Mouse (Mus musculus) brown adipose tissue, adult 24 weeks (tissue): ENCODE results near the gene Siah3. TPM values are rescaled to one million over a fixed set of nuclear protein-coding genes. Genes with fewer than 3 reads are reported as not detected.
"Not testable (repeated sequence)": the region's sequence is repeated elsewhere in the genome, so short reads cannot be mapped to it uniquely, and the experiment has no call there.

Experiments
- H3K27ac ChIP-seq: fragments of 200-500 bp; replicated peaks from 2 replicates; pipeline ENCODE4 v1.5.1; 2012; ENCODE audit warnings: low read depth, mild to moderate bottlenecking, low read length
- H3K4me1 ChIP-seq: fragments of 200-500 bp; 2 replicates; pipeline ENCODE4 v1.6.1; 2012; ENCODE audit warnings: low read length, mixed read lengths; ENCODE audit not compliant: control insufficient read depth, insufficient read depth, insufficient read length
- H3K4me3 ChIP-seq: fragments of 200-500 bp; 2 replicates; pipeline ENCODE4 v1.5.1; 2012; ENCODE audit warnings: low read depth, mild to moderate bottlenecking, low read length, moderate library complexity; ENCODE audit not compliant: insufficient read depth
- polyA plus RNA-seq: library from polyadenylated mRNA; stranded (reverse); fragments of >200 nt; gene quantifications from 2 replicates; pipeline ENCODE4 v1.2.4, GENCODE M21; 2012; ENCODE audit not compliant: missing spikeins, insufficient read depth, insufficient read length

Siah3 gene
- not detected in 2 replicates for polyA plus RNA-seq

DNA sequence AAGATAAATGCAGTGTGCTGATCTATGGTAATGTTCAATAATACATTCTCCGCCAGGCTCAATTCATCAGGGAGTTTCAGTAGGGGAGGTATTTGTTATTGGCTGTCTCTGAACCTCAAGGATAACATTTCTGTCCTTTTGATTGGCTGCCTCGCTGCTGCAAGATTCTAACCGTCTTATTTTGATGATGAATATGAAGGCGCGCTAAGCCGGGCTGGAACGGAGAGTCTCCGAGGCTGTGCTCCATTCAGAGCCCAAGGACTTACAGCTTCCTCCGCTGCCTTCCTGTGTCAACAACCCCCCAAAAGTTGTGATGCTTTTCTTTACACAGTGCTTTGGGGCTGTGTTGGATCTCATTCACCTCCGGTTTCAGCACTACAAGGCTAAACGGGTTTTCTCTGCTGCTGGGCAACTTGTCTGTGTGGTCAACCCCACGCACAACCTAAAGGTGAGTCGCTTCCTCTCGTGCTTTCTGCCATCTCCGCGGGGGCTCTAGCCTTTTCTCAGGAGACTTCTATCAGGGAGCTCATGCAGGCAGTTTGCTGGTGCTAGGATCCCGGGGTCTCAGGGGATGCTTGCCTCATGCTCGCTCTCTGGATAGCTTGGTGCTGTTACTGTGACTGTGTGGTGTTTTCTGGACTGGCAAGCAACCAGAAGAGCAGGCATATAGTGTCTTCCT, at the start of gene Siah3:
TSS of gene Siah3 (plus strand) at position 240 of the 679 bp plus-strand sequence.
- peak within 1 kb of the TSS; percentile 31 for H3K4me3 ChIP-seq
- H3K4me1 ChIP-seq: no peaks in the 10 kb centered on the region
- H3K27ac ChIP-seq: no peak within 1 kb of the TSS

DNA sequence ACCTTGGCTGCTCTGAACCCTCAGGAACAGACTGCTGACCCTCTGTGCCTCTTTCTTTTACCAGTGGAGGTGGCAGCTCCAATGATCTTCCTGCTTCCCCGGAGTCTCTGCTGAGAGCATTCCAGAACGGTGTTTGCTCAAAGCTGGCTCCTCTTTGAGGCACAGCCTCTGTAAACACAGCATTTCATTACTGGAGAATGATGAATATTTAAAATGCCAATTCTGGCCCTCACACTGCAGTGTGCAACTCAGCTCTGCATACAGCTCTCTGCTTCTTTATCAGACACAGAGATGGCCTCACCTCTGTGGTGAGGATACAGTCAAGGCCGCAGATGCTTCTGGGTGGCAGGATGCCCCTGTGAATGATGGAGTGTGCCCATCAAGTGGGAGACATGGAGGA, 46.0 kb upstream of the Siah3 start:
- no peak overlapping the region for H3K27ac ChIP-seq
- no peaks in the 10 kb centered on the region for H3K4me1 ChIP-seq
- H3K4me3 ChIP-seq: no peak overlapping the region

DNA sequence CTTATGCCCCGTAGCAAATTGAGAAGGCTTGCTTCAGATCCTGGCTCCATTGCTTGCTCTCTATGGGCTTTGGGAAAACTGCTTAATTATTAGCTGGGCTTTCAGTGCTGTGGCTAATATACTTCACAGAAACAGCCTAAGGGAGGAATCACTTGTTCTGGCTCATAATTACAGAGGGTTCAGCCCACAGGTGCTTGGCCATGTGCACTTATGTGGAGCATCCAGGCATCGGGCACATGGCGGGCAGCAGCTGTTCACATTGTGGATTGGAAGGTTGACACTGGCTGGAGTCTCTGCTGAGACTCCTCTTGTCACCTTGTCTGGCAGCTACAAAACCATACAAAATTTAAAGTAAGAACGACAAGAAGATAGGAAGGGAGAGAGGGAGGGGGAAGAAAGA, 45.4 kb upstream of the Siah3 start:
- H3K4me1 ChIP-seq: no peaks in the 10 kb centered on the region
- H3K4me3 ChIP-seq: no peak overlapping the region
- no peak overlapping the region for H3K27ac ChIP-seq

DNA sequence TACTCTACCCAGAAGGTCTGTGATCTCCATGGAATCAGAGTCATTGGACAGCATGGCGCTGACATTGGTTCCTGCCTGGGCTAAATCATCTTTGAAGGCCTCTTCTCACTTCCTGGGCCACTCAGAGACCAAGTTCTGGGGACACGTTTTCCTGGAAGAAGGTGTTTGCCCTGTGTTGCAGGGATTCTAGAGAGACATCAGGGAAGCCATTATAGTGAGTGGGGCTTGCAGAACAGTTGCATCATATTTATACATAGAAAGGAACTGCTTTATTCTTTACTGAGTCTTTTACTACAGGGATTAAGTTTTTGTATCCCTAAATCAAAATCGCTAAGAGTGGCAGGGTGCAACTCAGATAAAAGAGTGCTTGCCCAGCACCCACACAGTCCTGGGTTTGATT, 37.1 kb upstream of the Siah3 start:
- H3K4me3 ChIP-seq: no peak overlapping the region
- H3K27ac ChIP-seq: no peak overlapping the region

DNA sequence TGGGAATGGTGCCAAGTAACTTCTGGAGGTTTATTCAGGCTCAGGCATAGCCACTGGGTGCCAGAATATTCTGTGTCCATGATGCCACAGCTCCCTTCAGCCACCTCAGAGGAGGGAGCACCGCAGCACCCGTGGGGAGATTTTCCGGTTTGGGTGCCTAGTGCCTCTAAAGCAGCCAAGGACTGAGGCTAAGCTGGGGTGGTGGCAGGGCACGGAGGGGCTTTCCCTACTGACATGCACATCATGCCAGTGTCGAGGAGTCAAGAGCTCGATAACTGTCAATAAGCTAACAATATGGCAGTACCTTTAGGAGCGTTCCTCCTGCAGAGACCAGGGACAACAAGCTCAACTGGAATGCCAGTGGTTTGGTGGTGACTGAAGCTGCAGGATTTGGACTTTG, 35.9 kb upstream of the Siah3 start:
- no peaks in the 10 kb centered on the region for H3K4me1 ChIP-seq
- no peak overlapping the region for H3K27ac ChIP-seq

More for the DNA sequence above, 37.1 kb upstream of the Siah3 start:
- H3K4me1 ChIP-seq: no peaks in the 10 kb centered on the region

DNA sequence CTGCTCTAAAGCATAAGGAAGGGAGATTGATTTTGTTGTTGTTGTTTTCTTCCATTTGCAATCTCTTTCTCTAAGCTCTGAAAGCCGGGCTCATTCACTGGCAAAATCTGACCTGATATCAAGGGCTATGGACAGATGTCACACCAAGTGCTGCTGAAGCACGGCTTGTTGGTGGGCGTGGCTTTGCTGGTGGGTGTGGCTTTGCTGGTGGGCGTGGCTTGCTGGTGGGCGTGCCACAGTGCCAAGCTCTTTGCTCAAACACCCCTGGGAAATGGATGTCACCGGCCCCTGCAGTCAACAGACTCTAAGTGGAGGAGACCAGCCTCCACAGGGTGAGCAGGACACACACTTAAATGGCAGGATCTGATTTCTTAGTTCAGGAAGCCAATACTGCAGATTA, 35.0 kb upstream of the Siah3 start:
- H3K4me1 ChIP-seq: no peaks in the 10 kb centered on the region

More for the DNA sequence above, 35.9 kb upstream of the Siah3 start:
- H3K4me3 ChIP-seq: no peak overlapping the region

DNA sequence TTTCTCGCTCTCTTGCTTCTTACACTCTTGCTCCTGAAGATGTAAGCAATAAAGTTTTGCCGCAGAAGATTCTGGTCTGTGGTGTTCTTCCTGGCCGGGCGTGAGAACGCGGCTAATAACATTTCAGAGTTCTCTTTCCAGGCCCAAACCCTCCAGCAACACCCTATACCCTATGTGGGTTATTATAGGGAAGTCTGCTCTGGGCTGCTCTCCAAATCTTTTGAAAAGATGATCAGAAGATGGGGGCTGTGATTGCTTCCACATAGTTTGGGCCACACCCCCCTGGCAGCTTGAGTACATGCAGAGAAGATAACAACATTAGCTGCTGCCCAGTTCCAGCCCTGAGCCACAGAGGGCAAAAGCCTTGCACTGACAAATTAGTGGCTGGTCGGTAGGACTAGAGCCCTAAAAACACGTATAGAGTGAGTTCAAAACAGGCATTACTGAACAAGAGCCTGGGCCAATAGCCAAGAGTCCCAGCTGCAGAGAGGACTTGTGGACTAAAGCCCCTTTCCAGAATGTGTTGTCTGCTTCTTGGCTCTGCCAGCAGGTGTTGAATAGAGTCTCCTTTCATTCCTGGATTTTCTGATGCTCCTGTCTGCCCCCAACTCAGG, 24.5 kb upstream of the Siah3 start:
- H3K4me3 ChIP-seq: no peak overlapping the region
- no peak overlapping the region for H3K27ac ChIP-seq

More for the DNA sequence above, 35.0 kb upstream of the Siah3 start:
- Histone ChIP-seq H3K27ac (no peak overlapping the region), H3K4me3 (no peak overlapping the region)

DNA sequence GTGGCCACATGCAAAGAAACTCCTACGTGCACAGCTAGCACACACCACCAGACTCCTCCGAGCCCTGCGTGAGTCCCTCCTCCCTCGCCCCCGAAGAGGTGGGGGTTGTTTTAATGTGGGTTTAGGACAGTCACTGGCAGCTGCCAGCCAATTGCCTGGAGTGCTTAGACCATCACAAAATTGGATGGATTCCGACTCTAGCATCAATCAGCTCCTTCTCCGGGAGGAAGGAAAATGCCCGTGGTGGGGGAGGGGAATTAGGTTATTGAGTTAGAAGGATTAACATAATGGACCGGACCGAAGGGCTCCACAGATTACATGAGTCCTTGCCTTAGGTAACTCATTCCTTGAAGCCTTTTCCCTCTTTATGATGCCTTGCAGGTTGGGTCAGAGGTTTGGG, 22.9 kb upstream of the Siah3 start:
- Histone ChIP-seq H3K4me3 (no peak overlapping the region), H3K4me1 (no peaks in the 10 kb centered on the region), H3K27ac (no peak overlapping the region)

More for the DNA sequence above, 24.5 kb upstream of the Siah3 start:
- H3K4me1 ChIP-seq: no peaks in the 10 kb centered on the region

DNA sequence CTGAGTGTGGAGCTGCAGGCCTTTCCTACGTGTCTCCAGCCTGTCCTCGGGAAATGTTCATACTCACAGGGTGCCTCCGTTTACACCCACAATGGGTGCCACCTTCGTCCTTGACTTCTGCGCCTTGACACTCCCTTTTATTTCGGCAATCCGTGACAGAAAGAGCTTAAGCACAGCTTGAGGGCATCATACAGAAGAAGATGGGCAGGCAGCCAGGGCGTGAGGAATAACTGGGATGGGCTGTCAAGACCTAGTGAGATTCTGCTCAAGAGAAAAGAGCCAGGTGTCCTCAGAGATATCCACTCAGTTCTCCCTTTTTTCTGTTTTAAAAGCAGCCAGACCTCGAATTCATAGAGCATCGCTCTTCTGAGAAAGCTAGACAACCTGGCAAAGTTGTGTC, 21.2 kb upstream of the Siah3 start:
- no peak overlapping the region for H3K4me3 ChIP-seq

DNA sequence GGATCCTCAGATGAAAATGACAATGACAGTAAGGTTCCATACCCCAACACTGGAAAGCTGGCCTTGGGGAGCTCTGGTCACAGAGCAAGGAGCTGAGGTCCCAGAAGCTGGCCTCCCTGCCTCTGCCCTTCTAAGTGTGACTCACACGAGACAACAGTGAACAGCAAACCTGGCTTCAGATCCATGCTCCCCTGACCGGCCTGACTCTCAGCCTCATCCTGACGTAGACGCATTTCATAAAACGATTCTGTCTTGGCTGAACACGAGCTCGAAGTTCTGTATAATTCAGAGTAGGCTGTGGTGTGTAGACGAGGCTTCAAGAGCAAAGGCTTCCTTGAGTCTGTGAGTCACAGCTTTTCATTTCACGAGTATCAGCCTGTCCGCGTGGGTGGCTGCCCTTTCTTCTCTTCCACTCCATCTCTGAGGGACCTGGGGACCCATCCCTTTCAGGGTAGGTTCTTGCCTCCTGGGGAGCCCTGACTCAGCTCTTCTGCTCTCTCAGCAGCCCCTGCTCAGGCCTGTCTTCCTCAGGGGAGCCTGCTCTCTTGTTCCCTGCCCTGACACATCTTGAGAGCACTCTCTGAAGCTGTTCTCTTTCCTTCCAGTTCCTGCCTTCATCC, 11.2 kb upstream of the Siah3 start:
- Histone ChIP-seq H3K4me1 (no peaks in the 10 kb centered on the region), H3K4me3 (no peak overlapping the region), H3K27ac (no peak overlapping the region)

More for the DNA sequence above, 21.2 kb upstream of the Siah3 start:
- Histone ChIP-seq H3K27ac (no peak overlapping the region), H3K4me1 (no peaks in the 10 kb centered on the region)

DNA sequence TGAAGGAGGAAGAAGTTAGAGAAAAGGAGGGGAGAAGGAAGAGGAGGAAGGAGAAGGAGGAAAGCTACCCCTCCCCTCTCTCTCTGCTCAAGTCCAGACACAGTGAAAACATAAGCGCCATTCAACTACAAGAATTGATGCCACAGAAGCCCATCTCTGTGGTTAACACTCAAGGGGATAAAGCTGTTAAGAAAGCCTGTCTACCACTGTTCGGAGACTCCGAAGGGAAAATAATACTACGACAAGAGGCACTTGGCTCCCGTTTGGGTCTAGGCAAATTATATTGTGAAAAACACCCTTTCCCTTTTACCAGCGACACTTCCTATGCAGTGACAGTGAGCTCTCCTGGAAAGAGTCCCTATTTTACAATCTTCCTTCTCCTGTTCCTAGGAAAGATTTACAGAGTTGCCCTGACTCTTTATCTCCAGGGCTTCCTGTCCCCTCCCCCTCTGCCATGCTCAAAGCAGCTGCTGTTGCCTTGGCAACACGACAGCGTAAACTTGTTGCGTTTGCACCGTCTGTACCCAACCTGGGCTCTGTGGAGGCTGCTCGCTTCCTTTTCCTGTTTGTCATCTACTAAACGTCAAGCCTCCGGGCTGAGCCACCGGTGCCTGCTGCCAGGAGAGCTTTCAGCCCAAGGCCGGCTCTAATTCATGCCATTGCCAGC, 10.4 kb upstream of the Siah3 start:
- H3K27ac ChIP-seq: no peak overlapping the region
- H3K4me1 ChIP-seq: no peaks in the 10 kb centered on the region
- peak overlapping the region; percentile 47 for H3K4me3 ChIP-seq

DNA sequence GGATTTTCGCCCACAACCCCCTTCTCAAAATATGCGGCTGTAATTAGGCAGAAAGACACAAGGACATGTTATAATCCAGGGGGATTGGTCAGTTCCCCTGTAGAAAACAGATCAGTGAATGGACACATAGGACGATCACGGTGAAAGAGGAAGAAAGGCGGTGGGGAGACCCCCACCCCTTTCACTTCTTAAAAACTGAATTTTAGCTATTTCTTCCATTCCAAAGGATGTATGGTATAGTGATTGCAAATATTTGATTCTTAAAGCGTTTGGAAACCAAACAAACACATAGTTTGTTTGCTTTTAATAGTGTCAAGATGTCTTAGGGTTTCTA, 9.9 kb upstream of the Siah3 start:
- H3K4me1 ChIP-seq: no peaks in the 10 kb centered on the region
- peak overlapping the region; percentile 47 for H3K4me3 ChIP-seq
- H3K27ac ChIP-seq: no peak overlapping the region

DNA sequence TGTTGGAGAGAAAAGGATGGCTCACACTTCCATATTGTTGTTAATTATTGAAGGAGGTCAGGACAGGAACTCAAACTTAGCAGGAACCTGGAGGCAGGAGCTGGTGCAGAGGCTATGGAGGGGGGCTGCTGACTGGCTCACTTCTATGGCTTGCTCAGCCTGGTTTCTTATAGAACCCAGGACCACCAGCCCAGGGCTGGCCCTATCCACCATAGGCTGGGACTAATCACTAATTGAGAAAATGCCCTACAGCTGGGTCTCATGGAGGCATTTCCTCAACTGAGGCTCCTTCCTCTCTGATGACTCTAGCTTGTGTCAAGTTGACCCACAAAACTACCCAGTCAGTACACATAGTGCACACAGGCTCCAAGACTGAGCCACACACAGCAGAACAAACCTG, 9.5 kb upstream of the Siah3 start:
- H3K4me1 ChIP-seq, H3K4me3 ChIP-seq, H3K27ac ChIP-seq: not testable (repeated sequence)

DNA sequence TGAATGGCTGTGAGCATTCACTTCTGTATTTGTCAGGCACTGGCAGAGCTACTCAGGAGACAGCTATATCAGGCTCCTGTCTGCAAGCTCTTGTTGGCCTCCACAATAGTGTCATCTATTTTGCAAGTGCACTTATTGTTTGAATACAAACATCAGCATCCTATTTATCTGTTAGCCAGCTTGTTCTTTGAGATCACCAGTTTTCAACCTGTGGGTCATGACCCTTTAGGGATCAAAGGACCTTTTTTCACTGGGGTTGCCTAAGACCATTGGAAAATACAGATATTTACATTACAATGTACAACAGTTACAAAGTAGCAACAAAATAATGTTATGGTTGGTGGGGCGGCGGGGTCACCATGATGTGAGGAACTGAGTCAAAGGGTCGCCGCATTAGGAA, 1.9 kb upstream of the Siah3 start:
- H3K4me3 ChIP-seq: no peak overlapping the region
- no peak overlapping the region for H3K27ac ChIP-seq
- H3K4me1 ChIP-seq: no peaks in the 10 kb centered on the region

DNA sequence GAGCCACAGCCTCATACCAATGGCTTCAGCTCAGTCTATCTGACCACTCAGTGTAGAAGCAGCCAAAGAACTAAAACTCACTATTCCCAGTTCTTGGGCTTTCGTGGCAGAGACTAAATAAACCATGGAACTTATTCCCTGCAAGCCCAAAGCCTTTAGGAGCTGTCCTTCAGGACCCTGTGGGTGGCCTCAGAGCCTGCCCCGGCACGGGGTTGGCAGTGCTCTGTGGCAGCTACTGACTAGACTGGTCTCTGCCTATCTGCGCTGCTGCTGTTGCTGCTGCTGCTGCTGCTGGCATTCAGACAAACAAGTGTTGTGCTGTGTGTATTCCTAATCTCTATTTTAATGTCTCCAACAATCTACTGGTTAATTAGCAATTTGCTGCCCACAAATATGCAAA, 1.1 kb upstream of the Siah3 start:
- Histone ChIP-seq H3K27ac (no peak overlapping the region), H3K4me1 (no peaks in the 10 kb centered on the region), H3K4me3 (no peak overlapping the region)
